Mouse (Mus musculus) liver, postnatal 0 days (tissue): ENCODE measurements around the gene Rftn2. TPM values are rescaled to one million over a fixed set of nuclear protein-coding genes. Genes with fewer than 3 reads are reported as not detected.

Source experiments
- ATAC-seq: fragments of 200-750 bp; cut with Nextera tagmentation; 2 replicates; pipeline ENCODE4 v1.8.0; 2017; ENCODE audit warnings: mild to moderate bottlenecking, moderate library complexity
- DNase-seq: peaks from one replicate; pipeline ENCODE4 v3.0.0-alpha.2; 2016
- H3K27ac ChIP-seq: fragments of 300-500 bp; sonication (generic); 2 replicates; pipeline ENCODE4 v1.5.1; 2014; ENCODE audit warnings: antibody characterized with exemption, moderate library complexity, mild to moderate bottlenecking, low read depth
- H3K27me3 ChIP-seq: fragments of 300-500 bp; sonication (generic); 2 replicates; pipeline ENCODE4 v1.6.1; 2014; ENCODE audit warnings: low read length, control low read depth, mixed read lengths; ENCODE audit not compliant: insufficient read depth
- H3K36me3 ChIP-seq: fragments of 300-500 bp; sonication (generic); replicated peaks from 2 replicates; pipeline ENCODE4 v1.6.1; 2014; ENCODE audit warnings: mild to moderate bottlenecking, control low read depth, low read length, moderate library complexity, mixed read lengths; ENCODE audit not compliant: insufficient read depth
- H3K4me1 ChIP-seq: fragments of 300-500 bp; sonication (generic); 2 replicates; pipeline ENCODE4 v1.6.1; 2014; ENCODE audit warnings: antibody characterized with exemption, mild to moderate bottlenecking, control low read depth; ENCODE audit not compliant: insufficient read depth
- H3K4me2 ChIP-seq: fragments of 300-500 bp; sonication (generic); 2 replicates; pipeline ENCODE4 v1.6.1; 2014; ENCODE audit warnings: low read depth, mild to moderate bottlenecking, low read length, moderate library complexity, mixed read lengths
- H3K4me3 ChIP-seq: fragments of 300-500 bp; sonication (generic); 2 replicates; pipeline ENCODE4 v1.5.1; 2014; ENCODE audit warnings: low read depth, low read length
- H3K9ac ChIP-seq: fragments of 300-500 bp; sonication (generic); replicated peaks from 2 replicates; pipeline ENCODE4 v1.6.1; 2014; ENCODE audit warnings: mild to moderate bottlenecking, moderate library complexity
- H3K9me3 ChIP-seq: fragments of 300-500 bp; sonication (generic); 2 replicates; pipeline ENCODE4 v1.6.1; 2016; ENCODE audit warnings: mild to moderate bottlenecking, control low read depth, low read length, mixed read lengths
- CTCF ChIP-seq: sonication (generic); IDR thresholded peaks from 2 replicates; pipeline ENCODE4 v1.5.1; 2016; ENCODE audit warnings: antibody characterized with exemption, low read depth
- EP300 ChIP-seq: IDR thresholded peaks from 2 replicates; pipeline ENCODE4 v1.6.1; 2016; ENCODE audit warnings: antibody characterized with exemption, low read depth, mild to moderate bottlenecking
- WGBS: fragments of 180-500 bp; shearing (Covaris S2); extraction: QIAGEN DNeasy Blood & Tissue Kit; methylation state at CpG from one replicate; pipeline ENCODE4 v1.1.7; 2014; ENCODE audit not compliant: insufficient replicate concordance; 5-methylcytosine and 5-hydroxymethylcytosine counted together
- polyA plus RNA-seq: library from polyadenylated mRNA; unstranded; fragments of >200 nt; fragmentation: Nextera tagmentation; extraction: Ambion mirVana; gene quantifications from 2 replicates; pipeline ENCODE4 v1.2.1, GENCODE M21; 2015

Gene Rftn2
- polyA plus RNA-seq, 1 experiment from 2014 or later = 0.41 TPM

GRCm38 (mm10) chr1:55207561-55207960 lies 19.0 kb downstream of the Rftn2 start:
- H3K27me3 ChIP-seq = no peaks in the 10 kb centered on the region
- 86% methylated on average over 6 of the region's 6 CpGs for WGBS
- no peak overlapping the region for H3K27ac ChIP-seq
- peaks cover 7% of the 10 kb centered on the region for H3K4me1 ChIP-seq
- TF ChIP-seq CTCF (no peak), EP300 (no peak)
- no peaks in the 10 kb centered on the region for H3K36me3 ChIP-seq
- ATAC-seq = no peak
- no peaks in the 10 kb centered on the region for H3K9me3 ChIP-seq
- H3K9ac ChIP-seq = no peak overlapping the region
- H3K4me2 ChIP-seq = no peak overlapping the region
- H3K4me3 ChIP-seq = no peak overlapping the region
- no peak for DNase-seq

- no peak overlapping the region for H3K4me2 ChIP-seq
Observed at GRCm38 (mm10) chr1:55205808-55206327, 20.7 kb downstream of the Rftn2 start.

GRCm38 (mm10) chr1:55201850-55202752 lies 24.5 kb downstream of the Rftn2 start:
- Histone ChIP-seq H3K4me3 (no peak overlapping the region), H3K36me3 (no peaks in the 10 kb centered on the region), H3K4me1 (no peaks in the 10 kb centered on the region), H3K4me2 (no peak overlapping the region), H3K27me3 (no peaks in the 10 kb centered on the region), H3K9me3 (no peaks in the 10 kb centered on the region), H3K9ac (no peak overlapping the region), H3K27ac (no peak overlapping the region)
- TF ChIP-seq CTCF (no peak), EP300 (no peak)
- no peak for ATAC-seq
- whole genome bisulfite sequencing = 75% methylated on average over 18 of the region's 18 CpGs
- no peak for DNase-seq

More at GRCm38 (mm10) chr1:55205808-55206327, 20.7 kb downstream of the Rftn2 start:
- 78% methylated on average over 5 of the region's 5 CpGs for WGBS
- Histone ChIP-seq H3K4me3 (no peak overlapping the region), H3K36me3 (no peaks in the 10 kb centered on the region), H3K27ac (no peak overlapping the region), H3K9me3 (no peaks in the 10 kb centered on the region), H3K9ac (no peak overlapping the region), H3K27me3 (no peaks in the 10 kb centered on the region), H3K4me1 (peaks cover 7% of the 10 kb centered on the region)
- ATAC-seq (no peak), DNase-seq (no peak)
- TF ChIP-seq EP300 (no peak), CTCF (no peak)

GRCm38 (mm10) chr1:55198719-55199118 lies 27.9 kb downstream of the Rftn2 start:
- Histone ChIP-seq H3K4me3 (no peak overlapping the region), H3K4me2 (no peak overlapping the region), H3K9ac (no peak overlapping the region), H3K4me1 (no peaks in the 10 kb centered on the region; the same call in 1 of the 2 replicates), H3K36me3 (no peaks in the 10 kb centered on the region), H3K9me3 (no peaks in the 10 kb centered on the region), H3K27ac (no peak overlapping the region), H3K27me3 (no peaks in the 10 kb centered on the region)
- 43% methylated on average over 3 of the region's 3 CpGs for WGBS
- DNase-seq (no peak), ATAC-seq (no peak)
- TF ChIP-seq EP300 (no peak), CTCF (no peak)

GRCm38 (mm10) chr1:55196327-55197003 lies 30.1 kb downstream of the Rftn2 start:
- DNase-seq = no peak
- no peak overlapping the region for H3K4me2 ChIP-seq
- WGBS = 55% methylated on average over 6 of the region's 6 CpGs
- H3K4me1 ChIP-seq = peaks cover 2% of the 10 kb centered on the region; the same call in 1 of the 2 replicates
- H3K27me3 ChIP-seq = no peaks in the 10 kb centered on the region
- H3K36me3 ChIP-seq = no peaks in the 10 kb centered on the region
- no peak overlapping the region for H3K4me3 ChIP-seq
- H3K27ac ChIP-seq = no peak overlapping the region
- no peak for ATAC-seq
- H3K9ac ChIP-seq = no peak overlapping the region
- TF ChIP-seq EP300 (no peak), CTCF (no peak)
- no peaks in the 10 kb centered on the region for H3K9me3 ChIP-seq

- 78% methylated on average over 4 of the region's 4 CpGs for WGBS
- H3K27me3 ChIP-seq = no peaks in the 10 kb centered on the region
- no peak for ATAC-seq
Observed at GRCm38 (mm10) chr1:55195021-55195420, 31.6 kb downstream of the Rftn2 start.

More at GRCm38 (mm10) chr1:55195021-55195420, 31.6 kb downstream of the Rftn2 start:
- no peaks in the 10 kb centered on the region for H3K9me3 ChIP-seq
- H3K4me2 ChIP-seq = no peak overlapping the region
- peaks cover 2% of the 10 kb centered on the region; the same call in 1 of the 2 replicates for H3K4me1 ChIP-seq
- no peak overlapping the region for H3K27ac ChIP-seq
- no peaks in the 10 kb centered on the region for H3K36me3 ChIP-seq
- TF ChIP-seq CTCF (no peak), EP300 (no peak)
- H3K4me3 ChIP-seq = no peak overlapping the region
- H3K9ac ChIP-seq = no peak overlapping the region
- DNase-seq = no peak
